Mouse (Mus musculus): ENCODE measurements around the gene Safb. TPM values are rescaled to one million over a fixed set of nuclear protein-coding genes. Genes with fewer than 3 reads are reported as not detected.

Gene Safb
- 116 and 127 TPM in 2 replicates for total RNA-seq (2012; rRNA removed)

GRCm38 (mm10) chr17:56584257-56585130 is at the start of gene Safb, which contains the start of gene Safb2:
TSS of gene Safb (plus strand) at chr17:56584825.
TSS of gene Safb2 (minus strand) at chr17:56584585.
- peak within 1 kb of the TSS; percentile 92 to 96 for H3K4me3 ChIP-seq (ENCODE audit: insufficient read depth in 1 of 2, low read depth in 1 of 2, low read length in 2 of 2, poor library complexity in 1 of 2, severe bottlenecking in 1 of 2)
- peaks cover 50% of the 10 kb centered on the region for H3K36me3 ChIP-seq (ENCODE audit: control insufficient read depth, insufficient read depth, low read length, poor library complexity, severe bottlenecking)
- peak; percentile 91 for DNase-seq (ENCODE audit: low read depth, low spot score)
- H3K27ac ChIP-seq (ENCODE audit: insufficient read depth, low read depth, low read length, poor library complexity, severe bottlenecking), result peak within 1 kb of the TSS; percentile 92
- H3K9ac ChIP-seq (ENCODE audit: insufficient read depth, low read depth, low read length, poor library complexity, severe bottlenecking), result peak within 1 kb of the TSS; percentile 99
- H3K9me3 ChIP-seq (ENCODE audit: control insufficient read depth, insufficient read depth, low read depth, low read length), result no peaks in the 10 kb centered on the region
- H3K4me1 ChIP-seq (ENCODE audit: control insufficient read depth in 2 of 2, insufficient read depth in 2 of 2, low read length in 2 of 2, poor library complexity in 1 of 2), result peaks cover 2 to 9% of the 10 kb centered on the region in 2 experiments; a peak in 3 of 4 replicates
- in situ Hi-C loops (cut with MboI; ENCODE audit: low sequenced_read_pairs in 2 of 2, unreplicated experiment in 2 of 2), result no loop called here
- TF ChIP-seq MAFK (IDR thresholded peaks at IDR 0.05; ENCODE audit: insufficient read depth, low read depth, low read length), result no peak
- TF ChIP-seq ZC3H11A (IDR thresholded peaks at IDR 0.05; ENCODE audit: borderline replicate concordance, low read depth, low read length), result no peak
- no peak for TF ChIP-seq ZNF384 (IDR thresholded peaks at IDR 0.05; ENCODE audit: low read depth, low read length)
- peak; percentile 72 for TF ChIP-seq HCFC1 (IDR thresholded peaks at IDR 0.05; ENCODE audit: borderline replicate concordance, insufficient read depth, low read length)
- no peak for TF ChIP-seq CHD2 (IDR thresholded peaks at IDR 0.05; ENCODE audit: low read depth, low read length)

- DNase-seq (ENCODE audit: low read depth, low spot score), result no peak
- no peak overlapping the region for H3K4me3 ChIP-seq (ENCODE audit: insufficient read depth in 1 of 2, low read depth in 1 of 2, low read length in 2 of 2, poor library complexity in 1 of 2, severe bottlenecking in 1 of 2)
- in situ Hi-C loops (cut with MboI; ENCODE audit: low sequenced_read_pairs in 2 of 2, unreplicated experiment in 2 of 2), result no loop called here
- H3K9me3 ChIP-seq (ENCODE audit: control insufficient read depth, insufficient read depth, low read depth, low read length), result no peaks in the 10 kb centered on the region
- H3K4me1 ChIP-seq (ENCODE audit: control insufficient read depth in 2 of 2, insufficient read depth in 2 of 2, low read length in 2 of 2, poor library complexity in 1 of 2), result no peaks in the 10 kb centered on the region; a peak in 1 of 4 replicates
- no peak overlapping the region for H3K9ac ChIP-seq (ENCODE audit: insufficient read depth, low read depth, low read length, poor library complexity, severe bottlenecking)
- no peaks in the 10 kb centered on the region for H3K36me3 ChIP-seq (ENCODE audit: control insufficient read depth, insufficient read depth, low read length, poor library complexity, severe bottlenecking)
- TF ChIP-seq ZNF384 (IDR thresholded peaks at IDR 0.05; ENCODE audit: low read depth, low read length) (no peak), HCFC1 (IDR thresholded peaks at IDR 0.05; ENCODE audit: borderline replicate concordance, insufficient read depth, low read length) (no peak)
- H3K27ac ChIP-seq (ENCODE audit: insufficient read depth, low read depth, low read length, poor library complexity, severe bottlenecking), result no peak overlapping the region
Observed at GRCm38 (mm10) chr17:56536192-56536591, 48.4 kb upstream of the Safb start.

GRCm38 (mm10) chr17:56536874-56537273 is 47.8 kb upstream of the Safb start:
- no peak overlapping the region for H3K9ac ChIP-seq (ENCODE audit: insufficient read depth, low read depth, low read length, poor library complexity, severe bottlenecking)
- no peaks in the 10 kb centered on the region for H3K9me3 ChIP-seq (ENCODE audit: control insufficient read depth, insufficient read depth, low read depth, low read length)
- H3K4me1 ChIP-seq (ENCODE audit: control insufficient read depth in 2 of 2, insufficient read depth in 2 of 2, low read length in 2 of 2, poor library complexity in 1 of 2), result no peaks in the 10 kb centered on the region; a peak in 1 of 4 replicates
- TF ChIP-seq HCFC1 (IDR thresholded peaks at IDR 0.05; ENCODE audit: borderline replicate concordance, insufficient read depth, low read length), result no peak
- TF ChIP-seq MAFK (IDR thresholded peaks at IDR 0.05; ENCODE audit: insufficient read depth, low read depth, low read length), result no peak
- no peak for TF ChIP-seq ZNF384 (IDR thresholded peaks at IDR 0.05; ENCODE audit: low read depth, low read length)
- no peak for TF ChIP-seq ZC3H11A (IDR thresholded peaks at IDR 0.05; ENCODE audit: borderline replicate concordance, low read depth, low read length)
- no peak for TF ChIP-seq CHD2 (IDR thresholded peaks at IDR 0.05; ENCODE audit: low read depth, low read length)
- in situ Hi-C loops (cut with MboI; ENCODE audit: low sequenced_read_pairs in 2 of 2, unreplicated experiment in 2 of 2), result no loop called here
- H3K27ac ChIP-seq (ENCODE audit: insufficient read depth, low read depth, low read length, poor library complexity, severe bottlenecking), result no peak overlapping the region
- no peaks in the 10 kb centered on the region for H3K36me3 ChIP-seq (ENCODE audit: control insufficient read depth, insufficient read depth, low read length, poor library complexity, severe bottlenecking)
- no peak overlapping the region for H3K4me3 ChIP-seq (ENCODE audit: insufficient read depth in 1 of 2, low read depth in 1 of 2, low read length in 2 of 2, poor library complexity in 1 of 2, severe bottlenecking in 1 of 2)
- DNase-seq (ENCODE audit: low read depth, low spot score), result no peak

- Histone ChIP-seq H3K9me3 (ENCODE audit: control insufficient read depth, insufficient read depth, low read depth, low read length) (no peaks in the 10 kb centered on the region), H3K4me3 (ENCODE audit: insufficient read depth in 1 of 2, low read depth in 1 of 2, low read length in 2 of 2, poor library complexity in 1 of 2, severe bottlenecking in 1 of 2) (no peak overlapping the region), H3K27ac (ENCODE audit: insufficient read depth, low read depth, low read length, poor library complexity, severe bottlenecking) (no peak overlapping the region), H3K4me1 (ENCODE audit: control insufficient read depth in 2 of 2, insufficient read depth in 2 of 2, low read length in 2 of 2, poor library complexity in 1 of 2) (no peaks in the 10 kb centered on the region; a peak in 1 of 4 replicates), H3K36me3 (ENCODE audit: control insufficient read depth, insufficient read depth, low read length, poor library complexity, severe bottlenecking) (no peaks in the 10 kb centered on the region), H3K9ac (ENCODE audit: insufficient read depth, low read depth, low read length, poor library complexity, severe bottlenecking) (no peak overlapping the region)
- TF ChIP-seq MAFK (IDR thresholded peaks at IDR 0.05; ENCODE audit: insufficient read depth, low read depth, low read length) (no peak), ZC3H11A (IDR thresholded peaks at IDR 0.05; ENCODE audit: borderline replicate concordance, low read depth, low read length) (no peak), HCFC1 (IDR thresholded peaks at IDR 0.05; ENCODE audit: borderline replicate concordance, insufficient read depth, low read length) (no peak), CHD2 (IDR thresholded peaks at IDR 0.05; ENCODE audit: low read depth, low read length) (no peak), ZNF384 (IDR thresholded peaks at IDR 0.05; ENCODE audit: low read depth, low read length) (no peak)
- DNase-seq (ENCODE audit: low read depth, low spot score), result no peak
- in situ Hi-C loops (cut with MboI; ENCODE audit: low sequenced_read_pairs in 2 of 2, unreplicated experiment in 2 of 2), result no loop called here
Observed at GRCm38 (mm10) chr17:56537912-56538311, 46.7 kb upstream of the Safb start.
